Mouse (Mus musculus): ENCODE measurements around the gene Ppfibp2. TPM values are rescaled to one million over a fixed set of nuclear protein-coding genes. Genes with fewer than 3 reads are reported as not detected.

Ppfibp2 gene
- polyA plus RNA-seq, 1 experiment from 2014 or later: 4.6 TPM

GRCm38 (mm10) chr7:107568971-107569370 lies 26.0 kb upstream of the Ppfibp2 start:
- H3K9me3 ChIP-seq (replicated peaks; ENCODE audit: control insufficient read depth, low read length): no peaks in the 10 kb centered on the region
- no peak overlapping the region for H3K4me2 ChIP-seq (ENCODE audit: low read depth, low read length)
- H3K4me3 ChIP-seq (ENCODE audit: low read depth, low read length): no peak overlapping the region
- no peak overlapping the region for H3K27ac ChIP-seq (ENCODE audit: low read length)
- ATAC-seq (ENCODE audit: low read depth): no peak
- no peak overlapping the region for H3K9ac ChIP-seq (ENCODE audit: low read depth, low read length)
- no peaks in the 10 kb centered on the region for H3K36me3 ChIP-seq (ENCODE audit: control insufficient read depth, insufficient read depth)
- no peaks in the 10 kb centered on the region for H3K4me1 ChIP-seq (ENCODE audit: control insufficient read depth, low read depth, low read length)
- 34% methylated on average over 4 of the region's 4 CpGs for WGBS (ENCODE audit: insufficient replicate concordance)
- H3K27me3 ChIP-seq (ENCODE audit: control insufficient read depth, insufficient read depth, low read depth, low read length): no peaks in the 10 kb centered on the region

- no peak for ATAC-seq (ENCODE audit: low read depth)
- 48% methylated on average over 2 of the region's 2 CpGs for WGBS (ENCODE audit: insufficient replicate concordance)
- Histone ChIP-seq H3K27ac (ENCODE audit: low read length) (no peak overlapping the region), H3K4me2 (ENCODE audit: low read depth, low read length) (no peak overlapping the region), H3K4me3 (ENCODE audit: low read depth, low read length) (no peak overlapping the region), H3K36me3 (ENCODE audit: control insufficient read depth, insufficient read depth) (no peaks in the 10 kb centered on the region), H3K9ac (ENCODE audit: low read depth, low read length) (no peak overlapping the region), H3K4me1 (ENCODE audit: control insufficient read depth, low read depth, low read length) (no peaks in the 10 kb centered on the region), H3K9me3 (replicated peaks; ENCODE audit: control insufficient read depth, low read length) (no peaks in the 10 kb centered on the region), H3K27me3 (ENCODE audit: control insufficient read depth, insufficient read depth, low read depth, low read length) (no peaks in the 10 kb centered on the region)
These were observed 21.2 kb upstream of the Ppfibp2 start for GRCm38 (mm10) chr7:107573856-107574255.

DNA sequence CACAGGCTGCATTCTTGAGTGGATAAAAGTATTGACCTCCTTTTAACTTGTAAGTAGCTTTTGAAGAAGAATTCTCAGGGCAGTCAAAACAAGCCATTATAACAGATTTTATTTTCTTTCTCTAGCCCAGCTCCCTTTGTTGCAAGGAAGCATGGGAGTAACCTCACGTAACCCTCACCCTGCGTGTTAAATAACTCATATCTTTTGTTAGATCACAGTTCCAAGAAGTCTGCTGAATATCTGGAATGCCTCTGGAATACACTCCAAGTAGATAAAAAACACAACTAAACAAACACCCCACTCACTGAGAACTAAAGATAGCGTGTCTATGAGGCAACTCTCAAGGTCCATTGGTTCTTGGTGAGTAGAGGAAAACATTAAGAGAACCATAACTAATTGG lies 20.7 kb upstream of the Ppfibp2 start:
- H3K27ac ChIP-seq (ENCODE audit: low read length): no peak overlapping the region
- WGBS (ENCODE audit: insufficient replicate concordance): 62% methylated on average over 3 of the region's 3 CpGs
- H3K4me1 ChIP-seq (ENCODE audit: control insufficient read depth, low read depth, low read length): no peaks in the 10 kb centered on the region
- H3K4me3 ChIP-seq (ENCODE audit: low read depth, low read length): no peak overlapping the region
- no peak overlapping the region for H3K9ac ChIP-seq (ENCODE audit: low read depth, low read length)
- no peaks in the 10 kb centered on the region for H3K27me3 ChIP-seq (ENCODE audit: control insufficient read depth, insufficient read depth, low read depth, low read length)
- no peak for ATAC-seq (ENCODE audit: low read depth)
- H3K4me2 ChIP-seq (ENCODE audit: low read depth, low read length): no peak overlapping the region
- H3K9me3 ChIP-seq (replicated peaks; ENCODE audit: control insufficient read depth, low read length): no peaks in the 10 kb centered on the region
- no peaks in the 10 kb centered on the region for H3K36me3 ChIP-seq (ENCODE audit: control insufficient read depth, insufficient read depth)

- 55% methylated on average over 2 of the region's 2 CpGs for WGBS (ENCODE audit: insufficient replicate concordance)
- no peak overlapping the region for H3K4me2 ChIP-seq (ENCODE audit: low read depth, low read length)
- no peaks in the 10 kb centered on the region for H3K36me3 ChIP-seq (ENCODE audit: control insufficient read depth, insufficient read depth)
- no peaks in the 10 kb centered on the region for H3K27me3 ChIP-seq (ENCODE audit: control insufficient read depth, insufficient read depth, low read depth, low read length)
- no peak for ATAC-seq (ENCODE audit: low read depth)
- no peak overlapping the region for H3K9ac ChIP-seq (ENCODE audit: low read depth, low read length)
- no peak overlapping the region for H3K27ac ChIP-seq (ENCODE audit: low read length)
- no peaks in the 10 kb centered on the region for H3K9me3 ChIP-seq (replicated peaks; ENCODE audit: control insufficient read depth, low read length)
- no peak overlapping the region for H3K4me3 ChIP-seq (ENCODE audit: low read depth, low read length)
- no peaks in the 10 kb centered on the region; the same call in 1 of the 2 replicates for H3K4me1 ChIP-seq (ENCODE audit: control insufficient read depth, low read depth, low read length)
These were observed 2.4 kb upstream of the Ppfibp2 start for GRCm38 (mm10) chr7:107592641-107593040.

GRCm38 (mm10) chr7:107593904-107594303 lies 1.1 kb upstream of the Ppfibp2 start:
- Histone ChIP-seq H3K36me3 (ENCODE audit: control insufficient read depth, insufficient read depth) (no peaks in the 10 kb centered on the region), H3K27me3 (ENCODE audit: control insufficient read depth, insufficient read depth, low read depth, low read length) (no peaks in the 10 kb centered on the region), H3K27ac (ENCODE audit: low read length) (peak overlapping the region; percentile 79), H3K4me3 (ENCODE audit: low read depth, low read length) (peak overlapping the region; percentile 62; the same call in 1 of the 2 replicates), H3K4me2 (ENCODE audit: low read depth, low read length) (peak overlapping the region; percentile 70), H3K9ac (ENCODE audit: low read depth, low read length) (no peak overlapping the region), H3K4me1 (ENCODE audit: control insufficient read depth, low read depth, low read length) (no peaks in the 10 kb centered on the region; the same call in 1 of the 2 replicates), H3K9me3 (replicated peaks; ENCODE audit: control insufficient read depth, low read length) (no peaks in the 10 kb centered on the region)
- WGBS (ENCODE audit: insufficient replicate concordance): 10% methylated on average over 7 of the region's 7 CpGs
- no peak for ATAC-seq (ENCODE audit: low read depth)

GRCm38 (mm10) chr7:107594325-107594856 lies 616 bp upstream of the Ppfibp2 start:
- 0% methylated on average over 16 of the region's 16 CpGs for whole genome bisulfite sequencing (ENCODE audit: insufficient replicate concordance)
- Histone ChIP-seq H3K27me3 (ENCODE audit: control insufficient read depth, insufficient read depth, low read depth, low read length) (no peaks in the 10 kb centered on the region), H3K36me3 (ENCODE audit: control insufficient read depth, insufficient read depth) (no peaks in the 10 kb centered on the region), H3K4me1 (ENCODE audit: control insufficient read depth, low read depth, low read length) (no peaks in the 10 kb centered on the region; the same call in 1 of the 2 replicates), H3K27ac (ENCODE audit: low read length) (peak overlapping the region; percentile 79), H3K9ac (ENCODE audit: low read depth, low read length) (peak overlapping the region; percentile 43; the same call in 1 of the 2 replicates), H3K4me2 (ENCODE audit: low read depth, low read length) (peak overlapping the region; percentile 70), H3K9me3 (replicated peaks; ENCODE audit: control insufficient read depth, low read length) (no peaks in the 10 kb centered on the region), H3K4me3 (ENCODE audit: low read depth, low read length) (peak overlapping the region; percentile 62)
- peak; percentile 53 for ATAC-seq (ENCODE audit: low read depth)

- Histone ChIP-seq H3K9ac (ENCODE audit: low read depth, low read length) (peak overlapping the region; percentile 39), H3K9me3 (replicated peaks; ENCODE audit: control insufficient read depth, low read length) (no peaks in the 10 kb centered on the region), H3K36me3 (ENCODE audit: control insufficient read depth, insufficient read depth) (no peaks in the 10 kb centered on the region), H3K27ac (ENCODE audit: low read length) (peak overlapping the region; percentile 37), H3K4me3 (ENCODE audit: low read depth, low read length) (peak overlapping the region; percentile 62), H3K4me2 (ENCODE audit: low read depth, low read length) (peak overlapping the region; percentile 70), H3K4me1 (ENCODE audit: control insufficient read depth, low read depth, low read length) (no peaks in the 10 kb centered on the region; the same call in 1 of the 2 replicates), H3K27me3 (ENCODE audit: control insufficient read depth, insufficient read depth, low read depth, low read length) (no peaks in the 10 kb centered on the region)
- ATAC-seq (ENCODE audit: low read depth): no peak
- 13% methylated on average over 13 of the region's 13 CpGs for WGBS (ENCODE audit: insufficient replicate concordance)
These were observed 419 bp downstream of the Ppfibp2 start for GRCm38 (mm10) chr7:107595426-107595825.

DNA sequence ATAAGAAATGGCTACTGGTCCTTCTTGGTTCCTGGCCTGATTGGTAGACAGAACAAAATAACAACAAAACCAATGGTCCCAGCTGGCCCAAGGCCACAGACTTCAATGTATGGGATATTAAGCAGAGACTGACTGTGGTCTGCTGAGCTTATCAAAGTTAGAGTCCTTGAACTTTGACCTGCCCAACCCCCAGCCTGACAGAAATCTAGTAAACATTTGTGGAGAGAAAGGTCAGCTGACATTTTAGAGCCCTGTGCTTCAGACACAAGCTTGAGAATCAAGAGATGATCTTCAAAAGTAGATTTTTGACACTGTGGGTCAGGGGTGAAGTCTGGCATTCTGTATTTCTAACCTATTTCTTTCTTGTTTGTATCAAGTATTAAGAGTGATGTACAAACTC lies 1.7 kb downstream of the Ppfibp2 start:
- H3K27ac ChIP-seq (ENCODE audit: low read length): peak overlapping the region; percentile 42
- H3K27me3 ChIP-seq (ENCODE audit: control insufficient read depth, insufficient read depth, low read depth, low read length): no peaks in the 10 kb centered on the region
- no peak overlapping the region for H3K9ac ChIP-seq (ENCODE audit: low read depth, low read length)
- peak overlapping the region; percentile 6; the same call in 1 of the 2 replicates for H3K4me3 ChIP-seq (ENCODE audit: low read depth, low read length)
- H3K9me3 ChIP-seq (replicated peaks; ENCODE audit: control insufficient read depth, low read length): no peaks in the 10 kb centered on the region
- ATAC-seq (ENCODE audit: low read depth): no peak
- H3K36me3 ChIP-seq (ENCODE audit: control insufficient read depth, insufficient read depth): no peaks in the 10 kb centered on the region
- peak overlapping the region; percentile 36; the same call in 1 of the 2 replicates for H3K4me2 ChIP-seq (ENCODE audit: low read depth, low read length)
- no peaks in the 10 kb centered on the region; the same call in 1 of the 2 replicates for H3K4me1 ChIP-seq (ENCODE audit: control insufficient read depth, low read depth, low read length)

DNA sequence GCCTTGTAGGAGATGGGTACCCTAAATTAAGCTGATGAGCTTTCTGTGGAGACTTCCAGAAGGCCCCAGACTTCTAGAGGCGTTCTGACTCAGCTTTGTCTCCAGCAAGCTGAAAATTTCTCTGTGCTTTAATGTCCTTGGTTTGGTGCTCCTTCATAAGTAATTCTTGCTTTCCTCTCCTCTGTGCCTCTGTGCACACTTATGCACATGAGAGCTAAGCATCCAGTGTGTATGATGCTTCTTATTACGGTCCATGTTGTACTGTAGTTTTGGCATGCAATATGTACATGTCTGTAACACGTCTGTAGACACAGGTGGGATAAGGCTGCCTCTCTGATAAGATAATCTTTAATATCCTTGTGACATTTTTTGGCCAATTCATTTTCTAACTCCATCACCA lies 2.9 kb downstream of the Ppfibp2 start:
- no peak for ATAC-seq (ENCODE audit: low read depth)
- Histone ChIP-seq H3K9me3 (replicated peaks; ENCODE audit: control insufficient read depth, low read length) (no peaks in the 10 kb centered on the region), H3K4me3 (ENCODE audit: low read depth, low read length) (no peak overlapping the region), H3K36me3 (ENCODE audit: control insufficient read depth, insufficient read depth) (no peaks in the 10 kb centered on the region), H3K4me1 (ENCODE audit: control insufficient read depth, low read depth, low read length) (no peaks in the 10 kb centered on the region; the same call in 1 of the 2 replicates), H3K4me2 (ENCODE audit: low read depth, low read length) (no peak overlapping the region), H3K9ac (ENCODE audit: low read depth, low read length) (no peak overlapping the region), H3K27me3 (ENCODE audit: control insufficient read depth, insufficient read depth, low read depth, low read length) (no peaks in the 10 kb centered on the region), H3K27ac (ENCODE audit: low read length) (no peak overlapping the region)
- 64% methylated on average over 3 of the region's 3 CpGs for WGBS (ENCODE audit: insufficient replicate concordance)
